Mouse (Mus musculus) cerebellum, postnatal 36 days (tissue): Measurements from ENCODE around the gene Unc13b.

Experiments used
- DNase-seq, 2 experiments: peaks; one replicate each; pipeline ENCODE4 v3.0.0; 2021 to 2022; ENCODE audit warnings: mixed read lengths in 2 of 2

The Unc13b gene

DNA sequence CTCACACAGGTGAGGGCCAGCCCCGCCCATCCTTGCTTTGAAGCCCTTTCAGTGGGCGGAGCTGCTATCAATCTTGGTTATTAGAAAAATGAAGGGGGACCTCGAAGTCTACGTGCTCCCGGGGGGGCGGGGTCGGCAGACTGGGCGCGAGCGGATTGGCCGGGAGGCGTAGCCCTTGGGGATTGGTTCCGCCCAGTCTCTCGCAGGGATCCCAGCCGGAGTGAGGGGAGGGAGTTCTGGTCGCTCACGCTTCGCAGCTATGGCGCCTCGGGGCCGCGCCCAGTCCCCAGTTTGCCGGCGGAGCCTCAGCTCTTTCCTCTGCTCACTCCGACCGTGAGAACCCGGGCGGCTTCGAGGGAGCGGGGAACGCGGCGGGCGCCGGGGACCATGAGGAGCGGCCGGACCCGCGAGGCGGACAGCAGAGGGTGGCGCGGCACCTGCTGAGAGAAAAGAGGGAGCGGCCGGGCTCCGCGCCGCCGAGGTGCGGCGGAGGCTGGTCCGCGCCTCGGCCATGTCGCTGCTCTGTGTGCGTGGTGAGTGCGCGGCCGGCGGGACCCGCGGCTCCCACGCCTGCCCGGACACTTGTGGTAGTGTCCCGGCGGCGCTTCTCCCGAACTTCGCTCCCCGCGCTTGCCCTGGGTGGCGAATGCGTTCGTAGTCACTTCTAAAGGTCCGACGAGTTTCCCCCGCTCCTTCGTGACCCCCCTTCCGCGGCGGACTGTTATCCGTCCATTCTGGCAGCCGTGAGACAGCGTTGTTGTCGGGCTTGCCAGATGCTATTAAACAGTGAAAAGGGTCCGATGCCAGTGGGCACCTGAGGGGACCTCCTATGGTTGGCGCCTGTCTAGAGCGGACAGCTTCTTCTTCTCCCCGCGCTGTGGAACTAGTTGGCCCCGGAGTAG, at the start of gene Unc13b:
TSS of gene Unc13b (plus strand) at position 201 of the 902 bp plus-strand sequence.
- peak; percentile 88 to 94 for DNase-seq

DNA sequence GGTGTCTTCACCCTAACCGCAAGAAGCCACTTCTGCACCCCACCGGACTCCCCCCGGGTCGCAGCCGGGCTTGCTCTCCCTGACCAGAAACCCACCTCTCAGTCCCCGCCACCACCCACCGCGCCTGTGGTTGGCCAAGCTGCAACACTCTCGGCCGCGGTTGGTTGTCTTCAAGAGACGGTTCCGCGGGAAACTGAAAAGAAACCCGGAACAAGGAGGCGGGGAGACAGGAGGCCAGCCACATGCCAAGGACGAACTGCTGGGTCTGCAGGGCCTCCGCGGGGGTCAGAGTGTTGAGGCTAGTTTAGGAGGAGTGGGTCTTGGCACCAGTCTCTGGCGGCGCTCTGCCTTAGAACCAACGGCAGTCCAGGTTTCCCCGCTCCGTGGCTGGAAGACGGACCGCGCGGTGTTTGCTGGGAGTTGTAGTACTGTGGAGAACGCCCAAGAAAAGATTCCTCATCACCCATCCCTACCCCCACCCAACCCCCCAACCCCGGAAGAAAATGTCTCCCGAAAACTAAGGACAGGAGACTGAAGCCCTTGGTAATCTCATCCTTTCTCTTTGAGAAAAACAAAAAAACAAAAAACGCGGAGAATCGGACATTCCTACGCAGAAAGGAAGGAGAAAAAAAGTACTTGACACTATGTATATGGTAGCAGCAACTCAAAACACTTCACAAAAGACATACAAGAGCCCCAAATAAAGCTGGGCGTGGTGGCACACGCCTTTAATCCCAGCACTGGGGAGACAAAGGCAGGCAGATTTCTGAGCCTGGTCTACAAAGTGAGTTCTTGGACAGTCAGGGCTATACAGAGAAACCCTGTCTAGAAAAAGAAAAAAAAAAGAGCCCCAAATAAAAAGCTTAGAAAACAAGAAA, 48.4 kb upstream of the Unc13b start, which contains the start of gene Fancg:
TSS of gene Fancg (minus strand) at position 346 of the 878 bp plus-strand sequence.
- peak; percentile 79 for DNase-seq

- no peak for DNase-seq
Measured at GRCm38 (mm10) chr4:43012091-43012490, 46.7 kb upstream of the Unc13b start.

GRCm38 (mm10) chr4:43018156-43018555, 40.6 kb upstream of the Unc13b start:
- no peak for DNase-seq

DNA sequence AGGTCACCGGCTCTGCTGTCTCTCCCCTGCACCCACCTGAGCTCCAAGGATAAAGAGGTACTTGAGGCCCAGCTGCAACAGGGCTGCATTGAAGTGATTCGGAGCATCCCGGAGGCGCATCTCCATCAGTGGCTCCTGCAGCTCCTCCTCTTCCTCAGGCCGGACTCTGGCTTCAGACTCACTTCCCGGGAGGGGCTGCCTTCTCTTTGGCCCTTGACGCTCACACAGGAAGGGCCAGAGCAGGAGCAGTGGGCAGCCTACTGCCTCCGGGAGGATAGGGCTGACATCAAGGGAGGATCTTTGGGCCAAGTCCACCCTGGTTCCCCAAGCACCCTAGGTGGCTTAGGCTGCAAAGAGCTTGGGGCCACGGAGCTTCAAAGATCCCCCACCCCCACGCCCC, 39.6 kb upstream of the Unc13b start:
- no peak for DNase-seq

DNA sequence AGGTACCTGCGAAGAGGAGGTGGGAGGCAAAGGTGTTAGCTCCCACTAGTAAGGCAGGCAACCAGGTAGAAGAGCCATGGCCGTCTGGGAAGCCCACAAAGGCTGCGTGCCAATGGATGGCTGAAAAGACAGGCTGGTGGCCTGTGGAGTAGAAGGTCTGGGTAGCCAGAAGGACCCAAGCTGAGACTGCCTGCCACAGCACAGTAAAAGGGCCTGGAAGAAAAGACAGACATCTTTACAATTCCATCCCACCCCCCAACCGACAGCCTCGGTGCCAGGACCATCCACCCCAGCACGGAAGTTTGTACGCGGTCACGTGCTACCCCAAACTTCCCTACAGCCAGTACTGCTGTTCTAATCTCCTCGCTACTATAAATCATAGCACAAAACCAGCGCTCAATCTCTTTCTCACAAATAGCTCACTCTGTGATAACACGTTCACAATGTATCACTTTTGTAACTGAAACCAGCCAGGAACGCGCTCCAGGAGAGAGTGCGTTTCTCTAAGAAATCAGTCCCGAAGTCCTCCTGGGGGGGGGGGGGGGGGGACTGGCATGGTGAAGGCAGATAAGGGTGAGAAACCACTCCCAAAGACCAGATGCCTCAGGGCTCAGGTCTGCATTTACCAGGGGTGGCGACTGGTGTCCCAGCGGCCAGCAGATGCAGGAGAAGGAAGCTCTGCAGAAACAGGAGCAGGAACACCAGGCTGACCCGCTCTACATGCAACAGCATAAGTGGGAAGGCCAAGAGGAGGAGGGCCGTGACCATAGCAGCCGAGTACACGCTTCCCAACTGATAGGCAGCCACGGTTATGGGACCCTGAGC, 38.9 kb upstream of the Unc13b start:
- no peak for DNase-seq

- DNase-seq, result peak in 1 of 2 experiments; percentile 21
Measured at GRCm38 (mm10) chr4:43020876-43021275, 37.9 kb upstream of the Unc13b start.

GRCm38 (mm10) chr4:43021341-43021740, 37.4 kb upstream of the Unc13b start:
- peak in 1 of 2 experiments; percentile 43 for DNase-seq

DNA sequence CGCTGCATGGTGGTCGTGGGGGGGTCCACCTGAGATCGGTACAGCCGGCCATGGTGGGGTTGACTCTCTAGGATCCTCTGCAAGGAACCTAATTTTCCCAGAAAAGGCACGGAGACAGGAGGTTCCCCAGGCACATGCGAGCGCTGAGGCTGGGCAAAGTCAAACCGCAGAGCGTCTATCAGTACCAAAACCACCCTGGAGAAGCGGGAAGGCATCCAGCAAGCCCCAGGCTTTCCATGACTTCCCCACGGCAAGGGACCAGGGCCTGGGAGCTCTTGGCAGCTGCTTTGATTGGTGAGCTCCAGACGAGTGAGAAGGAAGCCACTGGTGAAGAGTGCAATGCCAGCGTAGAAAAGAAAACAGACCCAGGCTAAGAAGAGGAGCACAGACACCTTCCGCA, 34.1 kb upstream of the Unc13b start:
- peak in 1 of 2 experiments; percentile 40 for DNase-seq

GRCm38 (mm10) chr4:43025084-43025960, 33.4 kb upstream of the Unc13b start, which contains the start of gene Pigo:
TSS of gene Pigo (minus strand) at chr4:43025819.
- peak; percentile 97 to 99 for DNase-seq

GRCm38 (mm10) chr4:43029121-43029520, 29.6 kb upstream of the Unc13b start:
- DNase-seq, result no peak

- no peak for DNase-seq
Measured at GRCm38 (mm10) chr4:43029749-43030148, 29.0 kb upstream of the Unc13b start.

GRCm38 (mm10) chr4:43030352-43030751, 28.4 kb upstream of the Unc13b start:
- DNase-seq, result no peak

GRCm38 (mm10) chr4:43030780-43031230, 27.9 kb upstream of the Unc13b start:
- peak in 1 of 2 experiments; percentile 55 for DNase-seq

DNA sequence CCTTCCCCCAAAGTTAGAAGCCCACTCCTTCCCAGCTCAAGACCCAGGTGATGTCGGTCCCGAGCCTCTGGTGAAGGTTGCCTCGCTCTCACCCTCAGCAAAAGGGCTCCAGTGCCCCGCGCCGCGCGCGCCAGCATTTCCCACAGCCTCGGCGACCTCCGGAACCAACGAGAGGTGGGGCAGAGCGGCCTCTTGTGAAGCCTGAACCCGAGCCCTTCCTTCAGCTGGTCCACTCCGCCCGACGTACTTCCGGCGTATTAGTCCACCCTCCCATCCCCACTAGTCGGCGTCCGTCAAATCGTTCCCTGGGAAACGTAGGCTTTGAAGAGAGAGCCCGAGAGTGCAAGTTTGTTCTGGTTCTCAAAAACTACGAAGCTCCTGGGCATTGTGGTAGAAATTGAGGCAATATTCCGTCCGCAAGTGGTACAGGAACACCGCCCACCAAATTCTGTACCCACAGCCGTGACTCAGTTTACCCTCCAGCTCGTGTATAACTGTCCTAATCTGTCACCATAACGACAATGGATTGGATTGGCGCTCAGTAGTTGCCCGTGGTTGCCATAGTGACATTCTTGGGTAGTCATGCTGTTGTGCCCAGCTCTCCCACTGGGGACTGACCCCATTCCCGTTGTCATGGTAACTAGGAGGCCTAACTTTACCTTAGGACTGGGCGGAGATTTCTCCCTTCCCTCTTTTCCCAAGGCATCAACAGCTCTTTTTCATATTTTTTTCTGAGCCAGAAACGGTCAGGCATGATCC, 27.3 kb upstream of the Unc13b start, which contains the start of gene Stoml2:
TSS of gene Stoml2 (minus strand) at position 474 of the 759 bp plus-strand sequence.
- peak; percentile 94 for DNase-seq

DNA sequence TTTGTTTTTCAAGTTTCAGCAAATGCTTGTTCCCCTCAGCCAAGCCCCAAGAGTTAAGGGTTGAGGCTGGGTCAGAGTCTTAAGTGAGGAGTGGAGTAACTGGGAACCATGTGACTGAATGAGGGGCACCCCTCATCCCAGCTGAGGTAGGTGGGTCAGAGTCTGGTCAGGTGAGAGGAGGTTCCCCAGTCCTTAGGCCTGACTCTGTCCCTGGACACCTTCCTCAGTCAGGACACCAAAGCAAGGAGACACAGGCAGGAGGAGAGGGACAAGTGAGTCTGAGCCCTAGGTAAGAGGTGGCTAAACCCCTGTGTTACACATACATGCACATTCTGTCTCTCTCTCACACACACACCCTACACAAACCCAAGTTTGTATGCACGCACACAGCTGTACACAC, 26.3 kb upstream of the Unc13b start:
- no peak for DNase-seq

DNA sequence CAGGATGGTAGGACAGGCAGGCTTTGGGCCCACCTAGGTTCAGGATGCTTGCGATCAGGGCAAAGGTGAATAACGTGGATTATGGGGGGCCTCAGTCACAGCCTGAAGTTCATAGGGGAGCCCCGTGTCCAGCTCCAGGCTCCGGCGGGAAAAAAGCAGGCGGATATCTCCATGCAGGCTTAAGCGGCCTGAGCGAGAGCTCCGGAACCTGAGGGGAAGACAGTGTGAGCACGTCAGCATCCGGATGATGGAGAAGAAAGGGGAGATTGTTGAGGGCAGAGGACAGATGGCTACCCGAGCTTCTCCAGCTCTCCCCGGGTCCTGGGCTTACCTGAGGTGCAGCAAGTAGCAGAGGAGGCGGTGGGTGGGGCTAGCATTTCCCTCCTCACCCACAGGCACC, 25.3 kb upstream of the Unc13b start:
- DNase-seq, result no peak

- peak in 1 of 2 experiments; percentile 9 for DNase-seq
Measured at GRCm38 (mm10) chr4:43035851-43036250, 22.9 kb upstream of the Unc13b start.

- DNase-seq, result peak in 1 of 2 experiments; percentile 8
Measured at GRCm38 (mm10) chr4:43036356-43036755, 22.4 kb upstream of the Unc13b start.

- no peak for DNase-seq
Measured at GRCm38 (mm10) chr4:43037860-43038566, 20.7 kb upstream of the Unc13b start.
